Mouse (Mus musculus) embryonic facial prominence, embryonic 13.5 days (tissue): Measurements from ENCODE around the gene Dtx3. TPM values are rescaled to one million over a fixed set of nuclear protein-coding genes. Genes with fewer than 3 reads are reported as not detected.
"Not testable (repeated sequence)": the region's sequence is repeated elsewhere in the genome, so short reads cannot be mapped to it uniquely, and the experiment has no call there.

Experiments used
- ATAC-seq: fragments of 200-750 bp; cut with Nextera tagmentation; 2 replicates; pipeline ENCODE4 v1.8.0; 2017; ENCODE audit warnings: low read depth; ENCODE audit not compliant: insufficient number of reproducible peaks, insufficient read depth, low FRiP score, low TSS enrichment
- H3K27ac ChIP-seq: fragments of 300-500 bp; sonication (generic); 2 replicates; pipeline ENCODE4 v1.5.1; 2015; ENCODE audit warnings: moderate library complexity, mild to moderate bottlenecking, inconsistent platforms
- H3K27me3 ChIP-seq: fragments of 300-500 bp; sonication (generic); 2 replicates; pipeline ENCODE4 v1.6.1; 2015; ENCODE audit warnings: mild to moderate bottlenecking, inconsistent platforms
- H3K36me3 ChIP-seq: fragments of 300-500 bp; sonication (generic); 2 replicates; pipeline ENCODE4 v1.6.1; 2015; ENCODE audit warnings: mild to moderate bottlenecking, inconsistent platforms
- H3K4me1 ChIP-seq: fragments of 300-500 bp; sonication (generic); 2 replicates; pipeline ENCODE4 v1.6.1; 2015; ENCODE audit warnings: inconsistent platforms
- H3K4me2 ChIP-seq: fragments of 300-500 bp; sonication (generic); 2 replicates; pipeline ENCODE4 v1.6.1; 2015; ENCODE audit warnings: moderate library complexity, mild to moderate bottlenecking, inconsistent platforms
- H3K4me3 ChIP-seq: fragments of 300-500 bp; sonication (generic); 2 replicates; pipeline ENCODE4 v1.5.1; 2015; ENCODE audit warnings: mild to moderate bottlenecking, inconsistent platforms
- H3K9ac ChIP-seq: fragments of 300-500 bp; sonication (generic); 2 replicates; pipeline ENCODE4 v1.6.1; 2015; ENCODE audit warnings: mild to moderate bottlenecking, inconsistent platforms
- H3K9me3 ChIP-seq: fragments of 300-500 bp; sonication (generic); 2 replicates; pipeline ENCODE4 v1.6.1; 2016; ENCODE audit warnings: inconsistent platforms
- WGBS: fragments of 180-500 bp; shearing (Covaris S2); methylation state at CpG from one replicate; pipeline ENCODE4 v1.1.7; 2015; ENCODE audit warnings: mixed read lengths; 5-methylcytosine and 5-hydroxymethylcytosine counted together
- polyA plus RNA-seq: library from polyadenylated mRNA; unstranded; fragments of >200 nt; fragmentation: Nextera tagmentation; extraction: Ambion mirVana; gene quantifications from 2 replicates; pipeline ENCODE4 v1.2.1, GENCODE M21; 2015

The Dtx3 gene
- polyA plus RNA-seq, 1 experiment from 2014 or later, result 165 TPM

- Histone ChIP-seq H3K9ac (no peak overlapping the region), H3K4me3 (no peak overlapping the region), H3K4me2 (no peak overlapping the region), H3K9me3 (no peaks in the 10 kb centered on the region), H3K27ac (no peak overlapping the region), H3K4me1 (peaks cover 4% of the 10 kb centered on the region; the same call in 1 of the 2 replicates), H3K27me3 (no peaks in the 10 kb centered on the region), H3K36me3 (peaks cover 80% of the 10 kb centered on the region)
- no peak for ATAC-seq
- WGBS, result 90% methylated on average over 5 of the region's 5 CpGs
Observed at GRCm38 (mm10) chr10:127204589-127204988, 9.1 kb upstream of the Dtx3 start.

- Histone ChIP-seq H3K9ac (no peak overlapping the region), H3K9me3 (no peaks in the 10 kb centered on the region), H3K4me2 (no peak overlapping the region), H3K27ac (no peak overlapping the region), H3K4me1 (no peaks in the 10 kb centered on the region), H3K4me3 (no peak overlapping the region), H3K36me3 (peaks cover 90% of the 10 kb centered on the region), H3K27me3 (no peaks in the 10 kb centered on the region)
- 82% methylated on average over 3 of the region's 3 CpGs for WGBS
- no peak for ATAC-seq
Observed at GRCm38 (mm10) chr10:127203106-127203505, 7.6 kb upstream of the Dtx3 start.

- Histone ChIP-seq H3K4me1 (peaks cover 11% of the 10 kb centered on the region), H3K9me3 (no peaks in the 10 kb centered on the region), H3K4me2 (no peak overlapping the region), H3K9ac (no peak overlapping the region), H3K4me3 (no peak overlapping the region), H3K36me3 (peaks cover 74% of the 10 kb centered on the region), H3K27me3 (no peaks in the 10 kb centered on the region), H3K27ac (no peak overlapping the region)
- no peak for ATAC-seq
- 81% methylated on average over 8 of the region's 8 CpGs for WGBS
Observed at GRCm38 (mm10) chr10:127200279-127200678, 4.8 kb upstream of the Dtx3 start.

- H3K4me3 ChIP-seq, result no peak overlapping the region
- H3K27ac ChIP-seq, result no peak overlapping the region
- peaks cover 66% of the 10 kb centered on the region for H3K36me3 ChIP-seq
- H3K4me1 ChIP-seq, result peaks cover 18% of the 10 kb centered on the region
- no peaks in the 10 kb centered on the region for H3K9me3 ChIP-seq
- no peak overlapping the region for H3K4me2 ChIP-seq
- 84% methylated on average over 11 of the region's 11 CpGs for WGBS
- H3K27me3 ChIP-seq, result no peaks in the 10 kb centered on the region
- H3K9ac ChIP-seq, result peak overlapping the region; percentile 21; the same call in 1 of the 2 replicates
- no peak for ATAC-seq
Observed at GRCm38 (mm10) chr10:127199474-127199873, 3.9 kb upstream of the Dtx3 start.

- no peak overlapping the region for H3K9ac ChIP-seq
- H3K27me3 ChIP-seq, result no peaks in the 10 kb centered on the region
- 70% methylated on average over 5 of the region's 5 CpGs for WGBS
- H3K4me3 ChIP-seq, result no peak overlapping the region
- H3K27ac ChIP-seq, result no peak overlapping the region
- H3K9me3 ChIP-seq, result no peaks in the 10 kb centered on the region
- H3K4me1 ChIP-seq, result peaks cover 22% of the 10 kb centered on the region
- no peak for ATAC-seq
- no peak overlapping the region for H3K4me2 ChIP-seq
- peaks cover 61% of the 10 kb centered on the region for H3K36me3 ChIP-seq
Observed at GRCm38 (mm10) chr10:127199068-127199467, 3.5 kb upstream of the Dtx3 start.

GRCm38 (mm10) chr10:127198492-127198891, 3.0 kb upstream of the Dtx3 start:
- Histone ChIP-seq H3K4me3 (no peak overlapping the region), H3K9me3 (no peaks in the 10 kb centered on the region), H3K4me1 (peaks cover 25% of the 10 kb centered on the region), H3K27ac (0 out of 2 replicates have a peak overlapping the region, but pooled peaks have one; percentile 22), H3K36me3 (peaks cover 56% of the 10 kb centered on the region), H3K4me2 (no peak overlapping the region), H3K9ac (no peak overlapping the region), H3K27me3 (no peaks in the 10 kb centered on the region)
- 29% methylated on average over 2 of the region's 2 CpGs for WGBS
- no peak for ATAC-seq

GRCm38 (mm10) chr10:127197505-127198110, 2.1 kb upstream of the Dtx3 start:
- no peak overlapping the region for H3K4me3 ChIP-seq
- no peaks in the 10 kb centered on the region for H3K27me3 ChIP-seq
- 88% methylated on average over 11 of the region's 11 CpGs for WGBS
- peaks cover 33% of the 10 kb centered on the region for H3K4me1 ChIP-seq
- peaks cover 54% of the 10 kb centered on the region for H3K36me3 ChIP-seq
- H3K27ac ChIP-seq, result peak overlapping the region; percentile 22
- H3K9me3 ChIP-seq, result no peaks in the 10 kb centered on the region
- ATAC-seq, result no peak
- H3K9ac ChIP-seq, result no peak overlapping the region
- no peak overlapping the region for H3K4me2 ChIP-seq

GRCm38 (mm10) chr10:127197104-127197503, 1.6 kb upstream of the Dtx3 start:
- WGBS, result 88% methylated on average over 8 of the region's 8 CpGs
- Histone ChIP-seq H3K9me3 (no peaks in the 10 kb centered on the region), H3K4me1 (peaks cover 38% of the 10 kb centered on the region), H3K27ac (peak overlapping the region; percentile 96; the same call in 1 of the 2 replicates), H3K36me3 (peaks cover 54% of the 10 kb centered on the region), H3K27me3 (no peaks in the 10 kb centered on the region), H3K4me3 (no peak overlapping the region), H3K4me2 (no peak overlapping the region), H3K9ac (no peak overlapping the region)
- ATAC-seq, result no peak

- peak overlapping the region; percentile 95 for H3K9ac ChIP-seq
- ATAC-seq, result peak; percentile 67; the same call in 1 of the 2 replicates
- WGBS, result 5% methylated on average over 5 of the region's 5 CpGs
- peaks cover 53% of the 10 kb centered on the region for H3K36me3 ChIP-seq
- peak overlapping the region; percentile 91 for H3K4me3 ChIP-seq
- H3K9me3 ChIP-seq, result no peaks in the 10 kb centered on the region
- H3K4me2 ChIP-seq, result peak overlapping the region; percentile 87
- H3K27me3 ChIP-seq, result no peaks in the 10 kb centered on the region
- peaks cover 44% of the 10 kb centered on the region for H3K4me1 ChIP-seq
- peak overlapping the region; percentile 96 for H3K27ac ChIP-seq
Observed at GRCm38 (mm10) chr10:127196392-127196791, 864 bp upstream of the Dtx3 start.

GRCm38 (mm10) chr10:127194428-127195327, 850 bp downstream of the Dtx3 start:
- H3K9me3 ChIP-seq, result no peaks in the 10 kb centered on the region
- H3K36me3 ChIP-seq, result peaks cover 47% of the 10 kb centered on the region
- H3K4me1 ChIP-seq, result peaks cover 58% of the 10 kb centered on the region
- 9% methylated on average over 22 of the region's 22 CpGs for WGBS
- no peaks in the 10 kb centered on the region for H3K27me3 ChIP-seq
- peak overlapping the region; percentile 96 for H3K27ac ChIP-seq
- peak overlapping the region; percentile 91 for H3K4me3 ChIP-seq
- no peak for ATAC-seq
- H3K9ac ChIP-seq, result peak overlapping the region; percentile 95
- H3K4me2 ChIP-seq, result peak overlapping the region; percentile 87

DNA sequence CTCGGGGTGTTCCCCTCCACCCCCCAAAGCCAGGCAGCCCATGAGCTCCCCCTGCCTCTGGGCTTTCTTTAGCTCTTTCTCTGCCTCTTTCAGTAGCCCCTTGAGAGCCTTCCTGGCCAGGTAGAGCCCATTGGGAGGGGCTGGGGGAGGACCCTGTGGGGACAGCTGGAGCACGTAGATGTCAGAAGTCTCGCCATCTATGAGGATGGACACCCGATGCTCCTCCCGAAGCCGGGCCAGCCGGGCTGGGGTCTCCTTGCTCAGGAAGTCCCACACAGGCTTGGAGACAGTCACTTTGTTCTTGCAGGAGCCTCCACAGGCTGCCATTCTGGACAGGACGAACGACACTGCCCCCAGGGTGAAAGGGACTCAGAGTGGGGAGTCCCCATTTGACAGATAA, 2.5 kb downstream of the Dtx3 start:
- WGBS, result 63% methylated on average over 9 of the region's 9 CpGs
- H3K27ac ChIP-seq, result peak overlapping the region; percentile 60; the same call in 1 of the 2 replicates
- H3K4me2 ChIP-seq, result no peak overlapping the region
- H3K27me3 ChIP-seq, result no peaks in the 10 kb centered on the region
- H3K9ac ChIP-seq, result peak overlapping the region; percentile 12; the same call in 1 of the 2 replicates
- ATAC-seq, result no peak
- H3K4me1 ChIP-seq, result peaks cover 60% of the 10 kb centered on the region
- H3K9me3 ChIP-seq, result no peaks in the 10 kb centered on the region
- no peak overlapping the region for H3K4me3 ChIP-seq
- H3K36me3 ChIP-seq, result peaks cover 31% of the 10 kb centered on the region

DNA sequence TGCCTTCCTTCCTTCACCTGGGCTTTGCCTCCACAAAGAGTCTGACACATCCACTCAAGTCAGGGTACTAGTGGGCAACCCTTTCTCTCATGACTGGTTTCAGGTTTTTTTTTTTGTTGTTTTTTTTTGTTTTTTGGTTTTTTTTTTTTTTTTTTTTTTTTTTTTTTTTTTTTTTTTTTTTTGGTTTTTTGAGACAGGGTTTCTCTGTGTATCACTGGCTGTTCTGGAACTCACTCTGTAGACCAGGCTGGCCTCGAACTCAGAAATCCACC, 3.5 kb downstream of the Dtx3 start:
- H3K9ac ChIP-seq, result not testable (repeated sequence)

More for the DNA sequence above, 3.5 kb downstream of the Dtx3 start:
- H3K4me2 ChIP-seq, result 0 out of 2 replicates have a peak overlapping the region, but pooled peaks have one; percentile 94
- not testable (repeated sequence) for H3K9me3 ChIP-seq, H3K27me3 ChIP-seq, H3K4me3 ChIP-seq, ATAC-seq
- 0 out of 2 replicates have a peak overlapping the region, but pooled peaks have one; percentile 98 for H3K27ac ChIP-seq
- peaks cover 25% of the 10 kb centered on the region for H3K36me3 ChIP-seq
- 78% methylated on average over 1 of the region's 1 CpGs for WGBS
- peaks cover 68% of the 10 kb centered on the region for H3K4me1 ChIP-seq
